ENCODE assay signal across 8 mouse cellular contexts in the genomic region with DNA sequence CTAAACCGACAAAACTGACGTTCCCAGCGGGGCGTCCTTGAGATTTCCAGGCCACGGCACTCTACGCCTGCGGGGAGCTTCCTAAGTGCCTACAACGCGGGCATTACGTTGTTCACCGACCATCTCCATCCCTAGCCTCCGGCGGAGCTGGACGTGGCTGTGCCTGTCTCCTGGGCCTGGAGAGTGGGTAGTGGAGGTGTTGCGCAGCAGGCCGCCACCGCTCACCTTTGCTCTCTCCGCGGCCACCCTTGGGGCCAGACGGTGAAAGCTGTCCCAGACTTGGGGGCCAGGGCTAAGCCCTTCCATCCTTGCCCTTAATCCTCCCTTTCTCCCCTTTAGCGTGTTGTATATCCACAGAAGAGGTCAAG. TPM values are rescaled to one million over a fixed set of nuclear protein-coding genes. Genes with fewer than 3 reads are reported as not detected.
DNase-seq lines count a peak whose midpoint lies in the region; ATAC-seq lines count a peak whose summit lies in the region.

No protein-coding gene starts in this region.

- no peaks in the 10 kb centered on the region for H3K9me3 ChIP-seq in limb, embryonic 12.5 days
- peaks cover 2% of the 10 kb centered on the region; the same call in 1 of the 2 replicates for H3K9me3 ChIP-seq in neural tube, embryonic 13.5 days

- no peaks in the 10 kb centered on the region for H3K27me3 ChIP-seq in limb, embryonic 12.5 days
- H3K27me3 ChIP-seq in neural tube, embryonic 13.5 days = no peaks in the 10 kb centered on the region

- 0 out of 2 replicates have a peak, but pooled peaks cover 3% of the 10 kb centered on the region for H3K36me3 ChIP-seq in limb, embryonic 12.5 days
- H3K36me3 ChIP-seq in neural tube, embryonic 13.5 days = 0 out of 2 replicates have a peak, but pooled peaks cover 5% of the 10 kb centered on the region

- peak overlapping the region; percentile 95 for H3K27ac ChIP-seq in limb, embryonic 12.5 days
- H3K27ac ChIP-seq in neural tube, embryonic 13.5 days (replicated peaks) = peak overlapping the region; percentile 97

- H3K4me3 ChIP-seq in limb, embryonic 12.5 days (replicated peaks) = peak overlapping the region; percentile 65
- H3K4me3 ChIP-seq in neural tube, embryonic 13.5 days = peak overlapping the region; percentile 74

- no peaks in the 10 kb centered on the region for H3K4me1 ChIP-seq in limb, embryonic 12.5 days (replicated peaks)
- peaks cover 24% of the 10 kb centered on the region for H3K4me1 ChIP-seq in neural tube, embryonic 13.5 days (replicated peaks)

- under 1% methylated on average over 21 of the region's 21 CpGs for WGBS in limb, embryonic 12.5 days
- under 1% methylated on average over 21 of the region's 21 CpGs for WGBS in neural tube, embryonic 13.5 days

- H3K9ac ChIP-seq in limb, embryonic 12.5 days (replicated peaks) = peak overlapping the region; percentile 73
- H3K9ac ChIP-seq in neural tube, embryonic 13.5 days = peak overlapping the region; percentile 91

- peak overlapping the region; percentile 92 for H3K4me2 ChIP-seq in limb, embryonic 12.5 days
- peak overlapping the region; percentile 99 for H3K4me2 ChIP-seq in neural tube, embryonic 13.5 days

- no peak for DNase-seq in frontal cortex, postnatal 14 days (ENCODE audit: low spot score in 2 of 2)
- DNase-seq in thymus, postnatal 14 days = peak; percentile 62
- DNase-seq in thymus, postnatal 36 days = no peak
- DNase-seq in layer of hippocampus, postnatal 25 days (ENCODE audit: extremely low spot score in 1 of 2, low spot score in 1 of 2) = no peak
- DNase-seq in retina, postnatal 1 day = no peak

- ATAC-seq in frontal cortex, adult (ENCODE audit: low TSS enrichment) = peak; percentile 56
- ATAC-seq in limb, embryonic 12.5 days (ENCODE audit: insufficient number of reproducible peaks, insufficient read depth, low FRiP score, low TSS enrichment, low read depth) = peak; percentile 76; the same call in 1 of the 2 replicates
- ATAC-seq in neural tube, embryonic 13.5 days (ENCODE audit: low read depth) = peak; percentile 86

RNA-seq across cellular contexts. Expression of a gene that starts 0.4 kb away (rescaled TPM):
- 34.1 and 38.3 TPM in 2 replicates for polyA plus RNA-seq in limb, embryonic 12.5 days (2016; fragmentation: Nextera tagmentation; extraction: Ambion mirVana)
- 78.0 and 81.1 TPM in 2 replicates for polyA plus RNA-seq in neural tube, embryonic 13.5 days (2015; fragmentation: Nextera tagmentation; extraction: Ambion mirVana)
- total RNA-seq in layer of hippocampus, postnatal 25 days (2021) = 10 to 100 TPM; 79.1 to 84.2 TPM

RNA-seq across cellular contexts. Expression of a gene that starts 28.3 kb away (rescaled TPM):
- polyA plus RNA-seq in limb, embryonic 12.5 days (2016; fragmentation: Nextera tagmentation; extraction: Ambion mirVana) = 37.0 and 40.6 TPM in 2 replicates
- polyA plus RNA-seq in neural tube, embryonic 13.5 days (2015; fragmentation: Nextera tagmentation; extraction: Ambion mirVana) = 53.8 and 56.4 TPM in 2 replicates
- total RNA-seq in layer of hippocampus, postnatal 25 days (2021) = 100 to 1,000 TPM; 221 to 244 TPM
